Mouse (Mus musculus) adrenal gland, adult 2 months (tissue): ENCODE data around the gene Ankra2. TPM values are rescaled to one million over a fixed set of nuclear protein-coding genes. Genes with fewer than 3 reads are reported as not detected.

ENCODE experiments used
- DNase-seq: peaks from one replicate; pipeline ENCODE4 v3.0.0; 2021
- long read RNA-seq: library from polyadenylated mRNA; stranded (forward); transcript quantifications from one replicate; pipeline ENCODE4 v2.0.0, GENCODE M21; 2021
- polyA plus RNA-seq: library from polyadenylated mRNA; depleted of rRNA; stranded (reverse); fragments of >200 nt; gene quantifications from 2 replicates; pipeline ENCODE4 v1.2.3, GENCODE M21; 2012; rRNA removed
- total RNA-seq, 2 experiments: library from RNA; stranded (reverse); gene quantifications; 2 replicates each; pipeline ENCODE4 v1.2.3; 2021

Gene Ankra2
- 10 to 100 TPM; 22.0 to 24.7 TPM for total RNA-seq
- 12.2 and 15.4 TPM in 2 replicates for polyA plus RNA-seq
- long read RNA-seq, transcript Ankra2-201 (9 exons, 1,755 nt), result major isoform, 14 of 21 reads
- long read RNA-seq, partial matches to known transcripts, result 1 of 21 reads
- long read RNA-seq, other reads (novel, unspliced or antisense), result 2 of 21 reads

DNA sequence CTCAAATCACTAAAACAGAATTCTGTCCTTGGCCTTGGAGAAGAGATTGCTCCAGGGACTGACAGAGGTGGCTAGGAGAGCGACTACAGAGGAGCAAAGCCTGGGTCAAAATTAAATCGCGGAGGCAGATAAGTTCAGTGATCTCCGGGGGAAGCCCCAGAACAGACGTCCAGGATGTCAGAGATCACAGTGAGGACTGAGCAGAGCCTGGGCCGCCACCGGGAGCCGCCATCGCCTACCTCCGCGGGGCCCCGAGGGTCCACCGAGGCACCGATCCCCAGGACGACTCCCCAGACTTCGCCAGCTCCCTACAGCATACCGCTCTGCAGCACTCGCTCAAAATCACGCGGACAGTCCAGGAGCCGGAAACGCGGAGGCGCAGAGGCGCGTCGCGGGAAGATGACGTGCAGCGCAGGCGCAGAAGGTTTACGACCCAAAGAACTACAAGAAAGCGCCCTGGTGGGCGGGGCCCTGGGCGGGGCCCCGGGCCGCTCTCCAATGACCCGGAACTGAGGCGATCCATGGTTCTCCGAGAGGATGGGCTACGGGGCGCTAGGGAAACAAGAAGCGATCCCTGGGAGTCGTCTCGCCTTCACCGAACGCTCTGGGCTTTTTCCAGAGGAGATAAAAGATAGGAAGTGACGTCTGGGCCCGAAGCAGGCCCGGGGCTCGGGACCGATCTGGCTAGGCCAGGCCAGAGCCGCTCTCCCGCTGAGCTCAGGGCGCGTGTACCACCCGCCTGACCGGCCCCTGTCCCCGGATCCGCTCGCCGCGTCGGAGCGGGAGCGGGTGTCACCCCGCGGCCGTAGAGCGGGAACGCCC lies at the start of gene Ankra2, which contains the start of gene Utp15:
Ankra2 (plus strand) TSS at position 439 of the 822 bp plus-strand sequence.
Utp15 (minus strand) TSS at position 406 of the 822 bp plus-strand sequence.
- DNase-seq, result peak; percentile 98

DNA sequence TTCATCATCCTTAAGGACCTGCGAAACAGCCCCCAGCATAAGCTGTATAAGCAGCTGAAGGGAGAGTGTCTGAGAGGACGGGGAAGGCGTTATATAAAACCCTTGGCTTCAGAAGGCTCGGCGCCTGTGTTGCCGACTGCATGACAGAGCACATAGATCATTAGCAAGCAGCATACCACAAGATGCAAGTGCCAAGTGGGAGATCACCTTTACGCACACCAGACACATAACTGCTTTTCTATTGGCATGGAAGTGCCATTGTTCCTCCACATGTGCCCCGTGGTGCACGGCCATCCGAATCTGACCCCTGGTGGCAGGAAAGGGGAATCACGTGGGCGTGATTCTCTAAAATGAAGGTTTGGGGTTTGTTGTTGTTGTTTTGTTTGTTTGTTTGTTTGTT lies 40.0 kb upstream of the Ankra2 start:
- DNase-seq, result peak; percentile 27

DNA sequence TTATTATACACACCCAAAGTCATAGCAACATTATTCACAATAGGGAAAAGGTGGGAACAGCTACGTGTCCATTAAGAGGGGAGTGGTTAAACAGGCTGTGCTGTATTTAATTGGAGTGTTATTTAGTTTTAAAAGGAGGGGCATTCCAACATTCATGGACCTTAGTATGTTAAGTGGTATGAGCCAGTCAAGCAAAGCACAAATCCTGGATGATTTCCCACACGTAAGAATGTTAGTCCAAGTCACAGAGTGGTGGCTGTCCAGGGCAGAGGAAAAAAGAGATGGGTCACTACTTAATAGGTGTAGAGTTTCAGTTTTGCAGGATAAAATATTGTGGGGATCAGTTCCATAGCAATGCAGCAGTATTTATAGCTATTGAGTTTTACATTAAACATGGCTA lies 36.6 kb upstream of the Ankra2 start:
- DNase-seq, result no peak

DNA sequence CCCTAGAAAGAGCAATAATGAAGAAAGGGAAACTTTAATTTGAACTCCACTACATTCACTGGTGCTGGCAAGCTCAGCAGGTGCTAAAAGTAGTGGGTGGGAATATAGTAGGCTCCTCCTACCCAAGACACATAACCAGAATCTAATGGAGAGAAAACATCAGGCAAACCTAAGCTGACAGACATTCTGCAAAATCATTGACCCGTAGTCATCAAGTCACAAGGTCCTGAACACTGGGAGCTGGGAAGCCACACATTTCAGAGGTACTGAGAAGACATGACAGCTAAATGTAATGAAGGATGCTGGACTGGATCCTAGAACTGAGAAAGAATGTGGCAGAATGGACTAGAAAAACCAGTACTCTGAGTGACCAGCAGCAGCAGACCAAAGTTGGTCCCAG lies 32.4 kb upstream of the Ankra2 start:
- DNase-seq, result no peak

DNA sequence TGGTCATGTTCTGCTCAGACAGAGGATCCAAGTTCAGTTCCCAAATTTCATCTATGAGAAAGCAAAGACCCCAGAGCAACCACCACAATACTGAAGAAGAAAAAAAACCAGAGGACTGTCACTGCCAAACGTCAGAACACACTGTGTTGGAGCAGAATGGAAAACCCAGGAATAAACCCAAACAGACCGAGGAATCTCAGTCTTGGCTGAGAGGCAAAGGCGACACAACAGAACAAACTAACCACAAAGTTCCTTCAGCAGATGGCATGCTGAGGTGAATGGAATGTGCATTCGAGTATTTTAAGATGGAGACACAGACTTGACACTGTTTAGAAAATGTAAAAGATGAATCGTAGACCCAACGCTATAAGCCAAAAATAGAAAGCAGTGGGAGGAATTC lies 27.4 kb upstream of the Ankra2 start:
- DNase-seq, result no peak

DNA sequence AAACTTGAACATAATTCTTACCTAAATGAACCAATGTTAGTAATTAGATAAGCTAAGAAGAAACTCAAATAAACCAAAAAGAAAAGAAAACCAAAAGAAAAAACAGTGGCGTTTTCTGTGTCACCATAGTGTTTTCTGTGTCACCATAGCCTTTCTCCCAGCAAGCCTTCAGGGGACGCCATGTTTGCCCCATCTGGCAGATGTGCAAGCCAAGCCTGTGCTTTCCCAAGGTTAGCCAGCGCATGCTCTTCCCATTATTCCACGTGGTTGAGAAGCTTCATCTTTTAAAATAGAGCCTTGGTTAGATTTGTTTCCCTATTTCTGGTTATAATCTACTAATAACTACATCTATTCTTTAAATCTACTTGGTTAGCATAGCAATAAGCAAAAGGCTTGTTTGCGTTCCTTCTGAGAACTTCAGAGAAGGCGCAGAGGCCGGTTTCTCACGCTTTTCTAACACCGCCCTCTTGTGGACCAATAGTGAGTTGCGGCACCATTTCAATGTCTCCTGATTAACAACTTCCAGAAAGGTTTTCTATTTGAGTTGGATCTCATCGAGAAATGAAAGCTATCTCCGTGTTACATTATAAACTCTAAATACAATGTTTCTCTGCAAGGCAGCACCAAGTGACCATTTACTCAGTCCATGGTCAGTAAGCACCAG lies 22.8 kb upstream of the Ankra2 start:
- DNase-seq, result peak; percentile 59

DNA sequence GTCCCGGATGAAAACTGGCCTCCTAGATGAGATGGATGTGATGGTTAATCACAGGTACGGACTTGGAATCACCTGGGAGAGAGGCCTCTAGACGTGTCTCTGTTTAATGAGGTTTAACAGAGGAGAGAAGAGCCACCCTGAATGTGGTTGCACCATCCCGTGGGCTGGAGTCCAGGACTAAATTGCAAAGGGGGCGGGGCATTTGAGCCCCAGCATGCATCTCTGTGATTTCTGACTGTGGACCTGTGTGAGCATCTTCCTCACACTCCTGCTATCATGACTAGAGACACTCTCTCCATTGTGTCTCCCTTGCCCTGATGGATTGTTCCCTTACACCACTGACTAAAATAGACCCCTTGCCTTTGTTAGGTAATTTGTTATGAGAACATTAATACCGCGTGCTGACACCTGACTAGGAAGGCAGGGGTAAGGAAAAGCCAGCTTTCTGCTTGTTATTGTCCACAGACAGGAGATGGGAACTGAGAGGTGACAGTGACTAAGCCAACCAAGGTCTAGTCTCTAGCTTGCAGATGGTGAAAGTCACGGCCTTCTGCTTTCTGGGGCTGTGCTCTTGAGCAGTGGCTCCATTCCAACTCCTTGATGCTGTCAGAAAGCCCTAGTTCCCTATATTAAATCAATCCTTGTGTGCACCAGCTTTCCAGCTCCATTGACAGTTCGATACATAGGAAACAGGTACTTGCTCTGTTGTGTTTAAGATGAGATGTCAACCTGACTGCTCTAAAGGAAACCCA lies 21.2 kb upstream of the Ankra2 start:
- peak; percentile 76 for DNase-seq

DNA sequence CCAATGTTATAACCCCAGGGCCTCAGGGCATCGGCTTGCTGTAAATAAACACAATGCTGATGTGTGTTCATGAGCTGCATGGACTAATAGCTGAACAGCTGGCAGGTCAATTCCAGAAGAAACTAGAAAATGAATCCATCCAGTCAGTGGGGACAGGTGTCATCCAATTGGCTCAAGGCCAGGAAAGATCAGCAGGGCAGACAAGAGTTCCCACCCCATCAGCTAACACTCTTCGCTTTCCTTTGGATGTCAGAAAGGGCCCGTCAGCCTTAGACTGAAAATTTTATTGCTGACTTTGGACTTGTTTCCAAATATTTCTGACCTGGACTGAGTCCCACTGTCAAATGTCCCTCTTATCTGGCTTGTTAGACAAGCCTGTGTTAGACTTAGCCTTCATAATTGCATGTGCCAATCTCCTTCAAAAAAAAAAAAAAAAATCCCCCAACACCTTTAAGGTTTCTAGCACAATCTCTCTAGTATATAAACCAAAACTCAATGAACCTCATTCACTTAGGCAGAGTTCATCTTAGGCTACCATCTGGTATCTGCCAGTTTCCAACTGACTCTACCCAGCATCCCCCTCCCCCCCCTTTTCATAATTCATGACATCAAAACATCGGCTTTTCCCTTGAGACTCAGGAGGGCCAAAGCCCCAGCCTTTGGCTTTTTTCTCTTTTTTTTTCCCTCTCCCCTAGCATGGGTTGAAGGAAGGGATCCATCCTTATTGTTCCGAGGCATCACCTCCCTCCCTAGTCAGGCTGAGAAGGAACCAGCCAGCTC lies 18.1 kb upstream of the Ankra2 start:
- DNase-seq, result peak; percentile 32

DNA sequence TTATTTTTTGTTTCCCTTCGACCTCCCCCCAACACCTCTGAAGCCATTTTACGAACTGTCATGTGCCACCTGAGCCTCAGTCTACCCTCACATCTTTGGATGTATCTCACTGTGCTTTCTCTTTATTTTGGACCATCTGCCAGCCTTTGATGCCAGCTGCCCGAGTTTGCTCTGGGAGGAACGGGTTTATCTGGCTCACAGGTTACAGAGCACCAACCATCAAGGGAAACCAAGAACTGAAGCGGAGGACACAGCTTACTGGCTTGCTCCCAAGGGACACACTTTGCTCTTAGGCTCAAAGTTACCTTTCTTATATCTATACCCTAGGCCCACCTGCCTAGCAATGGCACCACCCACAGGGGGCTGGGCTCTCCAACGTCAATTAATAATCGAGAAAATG lies 17.5 kb upstream of the Ankra2 start:
- no peak for DNase-seq

DNA sequence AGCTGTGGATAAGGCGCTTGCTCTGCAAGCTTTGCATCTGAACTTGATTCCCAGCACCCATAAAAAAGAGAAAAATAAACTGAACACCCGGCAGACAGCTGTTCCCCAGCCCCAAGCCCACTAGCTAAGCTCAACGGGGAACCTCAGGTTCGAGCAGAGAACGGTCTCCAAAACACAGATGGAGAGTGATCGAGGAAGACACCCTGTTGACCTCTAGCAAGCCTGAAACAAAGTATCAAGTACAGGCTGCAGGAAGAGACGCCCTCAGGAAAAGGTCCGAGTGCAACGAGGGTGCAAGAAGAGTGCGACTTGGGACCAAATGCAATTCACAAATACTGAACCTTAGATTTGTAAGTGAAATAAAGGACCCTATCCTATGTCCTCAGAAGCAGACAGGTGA lies 13.3 kb upstream of the Ankra2 start:
- DNase-seq, result no peak

DNA sequence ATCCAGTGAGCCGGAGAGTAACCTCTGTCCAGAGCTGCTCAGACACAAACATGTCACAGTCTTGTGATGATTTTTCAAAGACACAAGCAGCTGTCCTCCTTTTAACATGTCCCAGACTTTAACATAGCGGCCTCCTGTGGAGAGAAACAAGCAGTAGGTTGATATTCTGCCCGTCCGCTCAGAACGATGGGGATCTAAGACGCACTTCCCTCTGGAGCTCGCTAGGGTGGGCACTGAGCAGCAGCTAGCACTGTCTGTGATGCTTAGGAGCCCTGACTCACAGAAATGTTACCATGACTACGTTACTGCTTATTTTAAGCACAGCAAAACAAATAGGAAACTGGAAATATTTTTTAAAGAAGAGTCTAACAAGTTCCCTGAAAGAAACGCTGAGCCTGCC lies 8.0 kb upstream of the Ankra2 start:
- no peak for DNase-seq

DNA sequence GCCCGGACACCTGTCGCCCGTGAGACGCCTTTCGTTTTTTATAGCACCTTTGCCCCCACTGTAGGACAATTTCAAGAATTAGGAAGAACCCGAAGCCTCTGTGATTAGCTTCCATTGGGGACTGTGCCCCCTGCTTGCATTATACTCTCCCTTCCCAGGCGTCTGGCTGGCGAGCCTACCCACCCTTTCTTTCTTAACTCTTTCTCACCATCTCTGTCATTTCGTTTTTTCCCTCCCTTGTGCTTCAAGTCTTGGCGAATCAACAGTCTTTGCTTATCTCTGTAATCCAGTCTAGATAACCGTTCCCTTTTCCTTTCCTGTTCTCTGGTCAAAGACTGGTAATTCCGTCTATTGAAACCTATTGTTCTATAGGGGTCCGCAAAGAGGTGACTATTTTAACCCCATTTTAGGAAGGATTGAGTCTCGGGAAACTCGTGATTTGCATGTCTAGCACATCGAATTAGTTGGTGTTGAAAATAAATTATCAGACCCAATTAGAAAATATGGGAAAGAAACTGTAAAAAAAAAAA lies 649 bp downstream of the Ankra2 start:
- no peak for DNase-seq

DNA sequence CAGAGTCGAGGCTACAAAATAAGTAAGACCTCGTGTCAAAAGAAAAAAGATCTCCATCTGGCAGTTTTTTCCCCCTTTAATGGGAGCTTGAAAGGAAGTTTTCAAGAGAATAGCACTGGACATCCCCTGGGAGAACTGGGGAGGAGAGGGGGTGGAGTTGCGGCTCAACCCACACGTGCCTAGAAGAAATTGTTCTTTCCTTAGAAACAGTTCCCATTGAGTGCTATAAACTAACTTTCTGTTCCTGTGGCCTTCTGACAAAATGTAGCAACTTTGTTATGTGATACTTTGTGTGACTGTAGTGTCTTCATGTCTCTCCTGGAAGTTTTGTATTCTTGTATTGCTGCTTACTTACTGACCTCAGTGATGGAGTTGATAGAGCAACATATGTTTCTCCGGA lies 1.2 kb downstream of the Ankra2 start:
- no peak for DNase-seq

DNA sequence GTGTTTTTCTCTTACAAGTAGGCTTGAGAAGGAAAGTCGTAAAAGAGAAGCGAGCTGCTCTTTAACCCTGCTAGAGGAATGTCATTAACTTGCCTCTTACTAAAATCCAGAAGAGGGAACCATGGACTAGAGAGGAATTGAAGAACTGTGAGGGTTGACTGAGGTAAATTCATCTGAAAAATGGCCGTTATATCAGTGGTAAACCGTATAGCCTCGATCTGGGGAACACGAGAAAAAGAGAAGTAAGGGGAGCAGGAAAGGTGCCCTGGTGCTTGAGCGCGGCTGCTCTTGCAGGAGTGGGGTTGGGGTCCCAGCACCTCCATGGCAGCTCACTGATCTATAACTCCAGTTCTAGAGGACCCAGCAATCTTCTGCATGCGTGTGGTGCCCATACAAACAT lies 11.1 kb downstream of the Ankra2 start:
- DNase-seq, result no peak

DNA sequence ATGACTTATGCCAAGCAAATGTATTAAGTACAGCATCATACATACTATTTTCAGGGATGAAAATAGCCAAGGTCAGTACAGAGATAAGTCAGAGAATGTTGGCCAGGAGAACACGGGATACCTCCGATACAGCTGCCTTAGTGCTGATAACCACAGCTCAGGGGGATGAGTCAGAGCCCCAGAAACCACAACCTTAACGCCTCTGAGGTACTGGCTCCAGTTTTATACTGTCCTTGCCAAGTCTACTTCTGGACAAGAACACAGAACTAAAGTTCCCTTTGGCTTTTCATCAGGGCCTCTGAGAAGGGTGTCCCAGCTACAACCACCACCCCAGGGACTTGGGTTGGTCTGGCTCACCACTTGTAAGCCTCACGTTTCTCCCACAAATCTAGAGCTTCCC lies 12.8 kb downstream of the Ankra2 start:
- DNase-seq, result peak; percentile 72

DNA sequence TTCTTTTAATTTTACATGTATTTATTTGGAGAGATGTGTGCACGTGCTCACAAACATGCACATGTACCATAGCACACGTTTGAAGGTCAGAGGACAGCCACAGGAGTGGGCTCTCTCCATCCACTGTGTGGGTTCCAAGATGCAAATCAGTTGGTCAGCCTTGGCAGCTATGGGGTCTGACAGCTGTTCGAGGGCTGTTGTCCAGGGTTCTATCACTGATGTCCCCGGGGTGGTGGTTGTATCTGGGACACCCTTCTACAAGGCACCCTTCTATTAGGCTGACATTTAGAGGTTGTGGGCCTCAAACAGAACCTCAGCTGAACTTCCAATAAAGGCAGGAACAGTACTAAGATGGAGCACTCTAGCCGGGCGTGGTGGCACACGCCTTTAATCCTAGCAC lies 13.4 kb downstream of the Ankra2 start:
- no peak for DNase-seq

DNA sequence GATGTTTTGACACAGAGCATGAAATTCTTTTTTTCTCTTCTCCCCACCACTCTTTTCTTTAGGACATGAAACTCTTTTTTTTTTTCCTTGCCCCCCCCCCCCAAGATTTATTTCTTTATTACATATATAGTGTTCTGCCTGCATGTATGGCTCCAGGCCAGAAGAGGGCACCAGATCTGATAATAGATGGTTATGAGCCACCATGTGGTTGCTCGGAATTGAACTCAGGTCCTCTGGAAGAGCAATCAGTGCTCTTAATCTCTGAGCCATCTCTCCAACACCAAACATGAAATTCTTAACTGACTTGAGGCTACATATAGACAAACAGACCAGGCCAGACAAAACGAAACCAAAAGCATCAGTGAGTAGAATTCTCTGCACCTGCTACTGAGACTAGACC lies 14.6 kb downstream of the Ankra2 start:
- DNase-seq, result no peak

DNA sequence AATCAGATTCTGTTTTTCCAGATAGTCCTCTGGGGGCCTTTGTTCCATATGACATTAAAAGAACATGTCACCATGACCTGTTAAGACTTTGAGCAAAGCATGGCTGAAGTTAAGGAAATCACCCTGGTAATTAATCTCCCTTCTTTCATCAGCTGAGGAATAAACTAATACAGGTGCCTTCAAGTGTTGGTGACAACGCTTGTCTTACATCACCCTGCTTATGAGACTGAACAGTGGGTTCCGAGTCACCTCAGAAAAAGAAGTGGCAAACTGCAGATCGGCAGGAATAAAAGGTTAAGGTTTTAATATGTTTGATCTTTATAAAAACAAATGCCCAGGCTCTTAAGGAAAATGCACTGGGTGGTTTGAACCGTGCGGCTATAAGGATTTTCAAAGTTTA lies 16.8 kb downstream of the Ankra2 start, which contains the start of gene Gm21976:
Gm21976 (plus strand) TSS at position 202 of the 400 bp plus-strand sequence.
- no peak for DNase-seq

DNA sequence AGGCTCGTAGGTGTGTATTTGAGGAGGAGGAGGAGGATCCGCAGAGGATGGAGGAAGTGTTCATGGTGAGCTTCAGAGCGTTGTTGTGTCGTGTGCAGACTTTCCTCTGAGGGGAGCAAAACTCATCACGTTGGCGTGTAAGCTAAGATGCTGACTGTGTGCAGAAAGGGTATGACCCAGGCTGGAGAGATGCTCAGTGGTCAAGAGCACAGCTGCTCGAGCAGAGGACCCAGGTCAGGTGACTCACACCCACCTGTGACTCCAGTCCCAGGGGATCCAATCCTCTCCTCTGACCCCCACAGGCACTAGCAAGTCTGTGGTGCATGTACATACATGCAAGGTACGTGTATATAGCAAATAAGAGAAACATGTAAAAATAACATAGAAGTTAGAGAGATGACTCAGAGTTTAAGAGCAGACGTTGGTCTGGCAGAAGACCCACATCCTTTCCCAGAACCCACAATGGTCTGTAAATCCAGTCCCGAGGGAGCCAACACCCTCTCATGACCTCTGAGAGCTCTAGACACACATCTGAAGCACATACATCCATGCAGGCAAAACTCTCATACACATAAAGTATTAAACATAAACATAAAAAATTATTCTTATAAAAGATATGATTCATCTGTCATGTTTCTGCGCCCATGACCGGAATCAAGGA lies 18.2 kb downstream of the Ankra2 start:
- no peak for DNase-seq

DNA sequence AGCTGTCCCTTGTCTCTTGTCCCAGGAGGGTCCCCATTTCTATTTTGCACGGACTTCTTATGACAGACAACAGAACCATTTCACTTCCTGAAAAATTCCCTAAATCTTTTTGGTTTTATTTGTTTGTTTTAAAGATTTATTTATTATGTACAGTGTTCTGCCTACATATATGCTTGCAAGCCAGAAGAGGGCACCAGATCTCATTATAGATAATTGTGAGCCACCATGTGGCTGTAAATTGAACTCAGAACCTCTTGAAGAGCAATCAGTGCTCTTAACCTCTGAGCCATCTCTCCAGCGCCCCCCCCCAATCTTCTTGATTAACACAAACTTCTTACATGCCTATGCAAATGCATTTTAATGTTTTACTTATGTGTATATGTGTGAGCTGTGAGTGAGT lies 27.8 kb downstream of the Ankra2 start:
- no peak for DNase-seq

DNA sequence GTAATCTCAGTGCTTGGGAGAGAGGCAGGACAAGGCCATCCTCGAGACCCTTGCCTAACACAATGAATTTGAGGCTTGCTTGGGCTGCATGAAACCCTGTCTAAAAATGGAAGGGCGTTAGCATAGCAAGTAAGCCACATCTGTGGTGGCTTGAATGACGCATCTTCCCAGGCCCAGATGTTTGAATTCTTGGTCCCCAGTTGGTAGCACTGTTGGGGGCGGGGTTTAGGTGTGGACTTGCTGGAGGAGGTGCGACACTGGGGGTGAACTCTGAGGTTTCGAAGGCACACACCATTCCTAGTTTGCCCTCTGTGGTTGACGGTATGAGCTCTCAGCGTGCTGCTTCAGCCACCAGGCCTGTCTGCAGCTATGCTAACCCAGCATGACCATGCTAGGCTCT lies 28.8 kb downstream of the Ankra2 start:
- no peak for DNase-seq
